Mouse (Mus musculus) hindbrain, embryonic 12.5 days (tissue): ENCODE measurements around the gene Pla2g12a. TPM values are rescaled to one million over a fixed set of nuclear protein-coding genes. Genes with fewer than 3 reads are reported as not detected.
A peak's percentile ranks its signal among the peaks of the same experiment; 100 is the strongest.

ENCODE experiments used
- ATAC-seq: fragments of 200-750 bp; cut with Nextera tagmentation; 2 replicates; pipeline ENCODE4 v1.8.0; 2017; ENCODE audit warnings: moderate TSS enrichment; ENCODE audit not compliant: low FRiP score
- H3K27ac ChIP-seq: fragments of 300-500 bp; sonication (generic); 2 replicates; pipeline ENCODE4 v1.5.1; 2016; ENCODE audit warnings: mild to moderate bottlenecking
- H3K27me3 ChIP-seq: fragments of 300-500 bp; sonication (generic); 2 replicates; pipeline ENCODE4 v1.6.1; 2016; ENCODE audit warnings: mild to moderate bottlenecking
- H3K36me3 ChIP-seq: fragments of 300-500 bp; sonication (generic); 2 replicates; pipeline ENCODE4 v1.6.1; 2016; ENCODE audit warnings: mild to moderate bottlenecking
- H3K4me1 ChIP-seq: fragments of 300-500 bp; sonication (generic); 2 replicates; pipeline ENCODE4 v1.6.1; 2016
- H3K4me2 ChIP-seq: fragments of 300-500 bp; sonication (generic); replicated peaks from 2 replicates; pipeline ENCODE4 v1.6.1; 2016; ENCODE audit warnings: mild to moderate bottlenecking
- H3K4me3 ChIP-seq: fragments of 300-500 bp; sonication (generic); 2 replicates; pipeline ENCODE4 v1.5.1; 2016; ENCODE audit warnings: mild to moderate bottlenecking
- H3K9ac ChIP-seq: fragments of 300-500 bp; sonication (generic); 2 replicates; pipeline ENCODE4 v1.6.1; 2016; ENCODE audit warnings: mild to moderate bottlenecking, moderate library complexity
- H3K9me3 ChIP-seq: fragments of 300-500 bp; sonication (generic); replicated peaks from 2 replicates; pipeline ENCODE4 v1.6.1; 2016; ENCODE audit warnings: mild to moderate bottlenecking
- WGBS: fragments of 180-500 bp; shearing (Covaris S2); methylation state at CpG from one replicate; pipeline ENCODE4 v1.1.7; 2016; 5-methylcytosine and 5-hydroxymethylcytosine counted together
- polyA plus RNA-seq: library from polyadenylated mRNA; unstranded; fragments of >200 nt; fragmentation: Nextera tagmentation; extraction: Ambion mirVana; gene quantifications from 2 replicates; pipeline ENCODE4 v1.2.1, GENCODE M21; 2016

The Pla2g12a gene
- polyA plus RNA-seq, result 21.9 and 25.5 TPM in 2 replicates

DNA sequence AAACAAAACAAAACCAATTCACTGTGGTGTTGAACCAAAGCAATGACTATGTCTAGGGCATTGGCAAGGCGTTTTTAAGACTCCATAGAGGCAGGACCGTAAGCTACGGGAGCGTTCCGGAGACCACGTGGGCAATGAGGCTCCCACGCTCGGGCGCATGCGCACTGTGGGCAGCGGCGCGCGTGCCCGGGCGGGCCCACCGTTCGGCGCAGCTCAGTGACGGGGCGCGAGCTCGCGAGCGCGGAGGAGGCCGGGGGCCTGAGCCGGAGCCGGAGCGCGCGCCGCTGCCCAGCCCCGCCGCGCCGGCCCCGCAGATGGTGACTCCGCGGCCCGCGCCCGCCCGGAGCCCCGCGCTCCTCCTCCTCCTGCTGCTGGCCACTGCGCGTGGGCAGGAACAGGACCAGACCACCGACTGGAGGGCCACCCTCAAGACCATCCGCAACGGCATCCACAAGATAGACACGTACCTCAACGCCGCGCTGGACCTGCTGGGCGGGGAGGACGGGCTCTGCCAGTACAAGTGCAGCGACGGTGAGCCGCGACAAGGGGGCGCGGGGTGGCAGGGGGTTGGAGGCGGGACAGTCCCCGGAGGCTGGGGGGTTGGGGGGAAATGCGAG is at the start of gene Pla2g12a:
Pla2g12a (plus strand) TSS at position 202 of the 617 bp plus-strand sequence.
- ATAC-seq, result peak; percentile 96
- peak within 1 kb of the TSS; percentile 79 for H3K27ac ChIP-seq
- no peaks in the 10 kb centered on the region for H3K36me3 ChIP-seq
- peak within 1 kb of the TSS; percentile 67 for H3K4me3 ChIP-seq
- peaks cover 3% of the 10 kb centered on the region; the same call in 1 of the 2 replicates for H3K4me1 ChIP-seq
- peak within 1 kb of the TSS; percentile 88 for H3K4me2 ChIP-seq
- 0 out of 2 replicates have a peak, but pooled peaks cover 4% of the 10 kb centered on the region for H3K9me3 ChIP-seq
- H3K9ac ChIP-seq, result peak within 1 kb of the TSS; percentile 76
- under 1% methylated on average over 58 of the region's 66 CpGs for WGBS
- H3K27me3 ChIP-seq, result 0 out of 2 replicates have a peak, but pooled peaks cover 3% of the 10 kb centered on the region

DNA sequence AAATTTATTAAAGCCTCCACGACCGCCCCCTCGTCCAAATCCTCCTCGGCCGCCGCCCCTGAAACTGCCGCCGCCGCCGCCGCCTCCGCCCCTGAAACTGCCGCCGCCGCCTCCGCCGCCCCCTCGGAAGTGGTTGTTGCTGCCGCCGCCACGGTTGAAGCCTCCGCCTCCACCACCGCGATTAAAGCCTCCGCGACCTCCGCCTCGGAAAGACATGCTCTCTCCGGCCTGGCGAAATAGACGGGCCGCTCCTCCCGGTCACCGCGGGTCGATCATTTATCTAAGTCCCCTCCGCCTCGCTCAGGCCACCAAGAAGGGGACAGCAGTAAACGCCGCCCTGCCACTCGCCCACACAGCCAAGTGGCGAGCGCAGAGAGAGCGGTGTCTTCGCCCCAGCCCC is 47.8 kb upstream of the Pla2g12a start:
- no peaks in the 10 kb centered on the region for H3K27me3 ChIP-seq
- peak overlapping the region; percentile 90 for H3K4me3 ChIP-seq
- H3K4me2 ChIP-seq, result peak overlapping the region; percentile 64
- WGBS, result under 1% methylated on average over 45 of the region's 45 CpGs
- peaks cover 10% of the 10 kb centered on the region; the same call in 1 of the 2 replicates for H3K36me3 ChIP-seq
- H3K4me1 ChIP-seq, result peaks cover 9% of the 10 kb centered on the region
- H3K27ac ChIP-seq, result peak overlapping the region; percentile 93
- H3K9ac ChIP-seq, result peak overlapping the region; percentile 76
- no peaks in the 10 kb centered on the region for H3K9me3 ChIP-seq
- no peak for ATAC-seq

DNA sequence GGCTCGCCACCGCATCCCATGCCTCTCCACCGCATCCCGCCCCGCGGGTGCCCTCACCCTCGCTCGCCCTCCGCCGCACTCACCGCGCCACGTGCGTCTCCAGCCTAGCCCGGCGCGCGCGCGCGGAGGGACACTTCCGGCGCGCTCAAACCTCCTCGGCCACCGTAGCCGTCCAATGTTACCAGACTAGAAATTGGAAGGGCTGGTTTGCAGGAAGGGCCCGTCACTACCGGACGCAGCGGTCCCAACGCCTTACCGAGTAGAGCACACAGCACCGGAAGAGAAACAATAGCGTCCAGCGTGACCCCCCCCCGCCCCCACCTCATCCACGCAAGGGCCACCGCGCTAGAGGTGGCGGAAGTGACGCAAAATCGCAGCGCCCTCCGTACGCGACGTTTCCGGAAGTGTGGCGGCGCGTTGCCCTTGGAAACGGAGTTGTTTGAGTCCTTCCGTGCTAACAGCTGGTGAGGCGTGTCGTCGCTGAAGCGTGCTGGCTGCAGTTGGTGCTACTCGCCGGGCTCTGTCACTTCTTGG is 47.3 kb upstream of the Pla2g12a start, which contains the start of gene Gar1:
Gar1 (minus strand) TSS at position 362 of the 534 bp plus-strand sequence.
- Histone ChIP-seq H3K4me3 (peak within 1 kb of the TSS; percentile 90), H3K9ac (peak within 1 kb of the TSS; percentile 76), H3K4me1 (peaks cover 11% of the 10 kb centered on the region), H3K27me3 (no peaks in the 10 kb centered on the region), H3K36me3 (peaks cover 5% of the 10 kb centered on the region; the same call in 1 of the 2 replicates), H3K27ac (peak within 1 kb of the TSS; percentile 93), H3K4me2 (peak within 1 kb of the TSS; percentile 64), H3K9me3 (no peaks in the 10 kb centered on the region)
- WGBS, result under 1% methylated on average over 60 of the region's 60 CpGs
- ATAC-seq, result peak; percentile 95

DNA sequence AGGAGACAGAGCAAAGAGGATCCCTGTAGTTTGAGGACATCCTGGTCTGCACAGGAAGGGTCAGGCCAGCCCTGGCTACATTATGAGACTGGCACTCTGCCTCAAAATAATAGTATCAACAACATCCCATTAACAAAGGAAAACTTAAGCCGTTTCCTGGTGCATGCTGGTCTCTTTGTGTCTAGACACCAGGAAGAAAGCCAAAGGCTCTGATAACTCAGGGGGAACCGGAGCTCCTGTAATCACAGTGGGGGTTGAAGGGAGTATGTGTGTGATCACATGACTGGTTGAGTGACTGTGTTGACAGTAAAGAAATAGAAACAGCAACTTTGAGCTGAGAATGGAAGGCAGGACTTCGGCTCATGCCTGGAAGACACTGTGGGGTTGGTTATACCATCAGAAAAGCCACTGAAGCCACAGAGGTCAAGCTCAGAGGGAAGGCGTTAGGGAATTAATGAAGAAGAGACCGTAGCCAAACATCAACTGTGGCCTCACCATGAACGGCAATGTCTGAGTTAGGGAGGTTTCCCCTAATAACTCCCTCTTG is 42.9 kb upstream of the Pla2g12a start, which contains the start of gene Cfi:
Cfi (plus strand) TSS at position 497 of the 547 bp plus-strand sequence.
- Histone ChIP-seq H3K4me3 (no peak within 1 kb of the TSS), H3K4me1 (peaks cover 4% of the 10 kb centered on the region; the same call in 1 of the 2 replicates), H3K27ac (no peak within 1 kb of the TSS), H3K9ac (no peak within 1 kb of the TSS), H3K27me3 (no peaks in the 10 kb centered on the region), H3K9me3 (no peaks in the 10 kb centered on the region), H3K4me2 (0 out of 2 replicates have a peak within 1 kb of the TSS, but pooled peaks have one; percentile 13), H3K36me3 (no peaks in the 10 kb centered on the region)
- ATAC-seq, result no peak
- WGBS, result 64% methylated on average over 6 of the region's 6 CpGs

- Histone ChIP-seq H3K9ac (no peak overlapping the region), H3K27ac (no peak overlapping the region), H3K4me2 (0 out of 2 replicates have a peak overlapping the region, but pooled peaks have one; percentile 13), H3K36me3 (no peaks in the 10 kb centered on the region), H3K4me1 (peaks cover 4% of the 10 kb centered on the region; the same call in 1 of the 2 replicates), H3K27me3 (no peaks in the 10 kb centered on the region), H3K9me3 (no peaks in the 10 kb centered on the region), H3K4me3 (no peak overlapping the region)
- 19% methylated on average over 11 of the region's 11 CpGs for WGBS
- ATAC-seq, result no peak
Measured at GRCm38 (mm10) chr3:129836051-129836697, 42.2 kb upstream of the Pla2g12a start.

DNA sequence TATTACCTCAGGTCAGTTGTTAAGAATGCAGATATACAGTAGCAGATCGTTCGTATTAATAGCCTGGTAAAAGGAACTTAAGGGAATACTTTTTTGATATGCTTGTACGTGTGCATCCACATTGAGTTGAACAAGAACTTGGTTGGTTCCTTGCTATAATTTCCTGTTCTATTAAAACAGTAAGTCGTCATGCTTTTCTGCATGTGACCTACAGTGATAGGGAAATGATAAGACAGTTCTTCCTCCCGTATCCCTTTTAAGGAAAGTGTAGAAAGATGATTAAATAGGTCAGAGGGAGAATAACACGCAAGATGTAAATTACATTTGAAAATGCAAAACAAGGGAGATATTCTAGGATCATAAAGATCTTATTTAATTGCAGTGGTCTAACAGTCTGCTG is 41.4 kb upstream of the Pla2g12a start:
- WGBS, result 89% methylated on average over 6 of the region's 6 CpGs
- Histone ChIP-seq H3K27ac (no peak overlapping the region), H3K9ac (no peak overlapping the region), H3K4me2 (no peak overlapping the region), H3K36me3 (no peaks in the 10 kb centered on the region), H3K4me1 (peaks cover 4% of the 10 kb centered on the region; the same call in 1 of the 2 replicates), H3K4me3 (no peak overlapping the region), H3K27me3 (no peaks in the 10 kb centered on the region), H3K9me3 (no peaks in the 10 kb centered on the region)
- no peak for ATAC-seq

DNA sequence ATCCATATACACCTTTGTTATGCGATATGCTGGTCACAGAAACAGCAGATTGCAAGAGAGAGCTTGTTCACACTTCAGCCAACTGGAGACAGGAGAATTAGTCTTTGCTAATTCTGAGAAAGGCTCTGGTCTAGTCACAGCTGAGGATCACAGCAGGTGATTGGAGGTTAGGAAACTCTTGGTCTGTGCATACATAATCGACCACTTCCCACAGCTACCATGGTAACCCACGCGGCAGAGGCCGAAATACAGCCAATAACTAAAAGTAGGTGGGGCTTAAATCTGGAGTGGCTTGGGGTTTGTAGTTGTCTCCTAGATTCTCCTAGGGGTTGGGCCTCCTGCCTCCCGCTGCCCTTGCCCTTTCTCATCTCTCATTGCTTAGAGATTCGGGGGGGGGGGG is 40.4 kb upstream of the Pla2g12a start:
- H3K27ac ChIP-seq, result no peak overlapping the region
- peaks cover 4% of the 10 kb centered on the region; the same call in 1 of the 2 replicates for H3K4me1 ChIP-seq
- no peak overlapping the region for H3K4me2 ChIP-seq
- no peak overlapping the region for H3K4me3 ChIP-seq
- no peak for ATAC-seq
- H3K27me3 ChIP-seq, result no peaks in the 10 kb centered on the region
- WGBS, result 48% methylated on average over 7 of the region's 7 CpGs
- H3K9ac ChIP-seq, result no peak overlapping the region
- no peaks in the 10 kb centered on the region for H3K36me3 ChIP-seq
- no peaks in the 10 kb centered on the region for H3K9me3 ChIP-seq

DNA sequence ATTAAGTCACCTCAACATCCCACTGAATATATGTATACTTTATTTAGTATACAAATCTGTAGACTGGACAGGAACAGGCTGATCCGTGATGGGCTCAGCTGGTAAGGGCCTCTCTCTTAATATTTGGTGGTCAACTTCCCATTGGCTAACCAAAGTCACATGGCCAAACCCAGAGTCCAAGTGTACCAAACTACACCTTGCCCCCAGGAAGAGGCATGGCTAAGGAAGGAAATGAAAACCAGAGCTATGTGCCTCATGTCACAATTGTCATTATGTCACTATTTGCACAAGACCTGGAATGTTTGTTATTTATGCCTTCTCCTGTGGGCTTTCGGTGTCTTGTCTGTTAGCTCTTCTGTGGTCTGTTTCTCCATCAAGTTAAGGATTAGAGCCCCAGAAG is 32.5 kb upstream of the Pla2g12a start:
- no peak overlapping the region for H3K27ac ChIP-seq
- no peak overlapping the region for H3K4me3 ChIP-seq
- 92% methylated on average over 2 of the region's 2 CpGs for WGBS
- H3K4me2 ChIP-seq, result no peak overlapping the region
- ATAC-seq, result no peak
- no peaks in the 10 kb centered on the region for H3K9me3 ChIP-seq
- H3K36me3 ChIP-seq, result no peaks in the 10 kb centered on the region
- H3K27me3 ChIP-seq, result no peaks in the 10 kb centered on the region
- no peak overlapping the region for H3K9ac ChIP-seq
- no peaks in the 10 kb centered on the region for H3K4me1 ChIP-seq

- no peaks in the 10 kb centered on the region for H3K27me3 ChIP-seq
- H3K36me3 ChIP-seq, result no peaks in the 10 kb centered on the region
- H3K4me1 ChIP-seq, result no peaks in the 10 kb centered on the region
- no peak overlapping the region for H3K4me3 ChIP-seq
- no peak overlapping the region for H3K9ac ChIP-seq
- no peaks in the 10 kb centered on the region for H3K9me3 ChIP-seq
- WGBS, result 85% methylated on average over 7 of the region's 7 CpGs
- no peak overlapping the region for H3K4me2 ChIP-seq
- ATAC-seq, result no peak
- no peak overlapping the region for H3K27ac ChIP-seq
Measured at GRCm38 (mm10) chr3:129846846-129847245, 31.6 kb upstream of the Pla2g12a start.

DNA sequence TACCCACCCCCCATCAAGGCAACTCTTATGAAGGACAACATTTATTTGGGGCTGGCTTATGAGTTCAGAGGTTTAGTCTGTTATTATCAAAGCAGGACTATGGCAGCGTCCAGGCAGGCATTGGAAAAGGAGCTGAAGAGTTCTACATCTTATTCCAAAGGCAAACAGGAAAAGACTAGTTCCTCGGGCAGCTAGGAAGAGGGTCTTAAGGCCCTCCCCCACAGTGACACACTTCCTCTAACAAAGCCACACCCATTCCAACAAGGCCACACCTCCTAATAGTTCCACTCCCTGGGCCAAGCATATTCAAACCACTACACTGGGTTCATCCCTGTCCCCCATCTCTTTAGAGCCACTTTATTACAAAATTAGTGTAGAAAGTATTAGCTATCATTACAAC is 15.8 kb upstream of the Pla2g12a start:
- ATAC-seq, result no peak
- Histone ChIP-seq H3K9me3 (0 out of 2 replicates have a peak, but pooled peaks cover 3% of the 10 kb centered on the region), H3K27ac (no peak overlapping the region), H3K36me3 (no peaks in the 10 kb centered on the region), H3K4me2 (no peak overlapping the region), H3K9ac (no peak overlapping the region), H3K27me3 (no peaks in the 10 kb centered on the region), H3K4me1 (no peaks in the 10 kb centered on the region), H3K4me3 (no peak overlapping the region)
- 73% methylated on average over 2 of the region's 2 CpGs for WGBS

DNA sequence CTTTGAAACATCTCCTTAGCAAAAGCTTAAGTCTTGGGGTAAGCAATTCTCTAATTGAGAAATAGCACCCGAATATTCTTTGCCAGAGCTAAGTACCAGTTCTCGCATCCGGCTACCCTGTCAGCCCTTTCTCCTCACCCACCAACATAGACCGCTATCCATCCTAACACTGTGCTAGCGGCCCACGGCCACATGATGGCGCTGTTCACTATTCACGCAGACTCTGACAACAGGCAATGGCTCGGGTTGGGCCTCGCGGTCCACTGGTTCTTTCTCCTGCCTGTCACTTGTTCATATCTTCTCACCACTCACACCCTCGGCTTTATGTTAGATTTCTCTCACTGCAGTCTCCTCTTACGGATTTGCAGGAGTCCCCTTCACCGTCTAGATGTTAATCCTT is 14.7 kb upstream of the Pla2g12a start:
- Histone ChIP-seq H3K4me1 (no peaks in the 10 kb centered on the region), H3K9ac (no peak overlapping the region), H3K4me3 (no peak overlapping the region), H3K27ac (no peak overlapping the region), H3K36me3 (no peaks in the 10 kb centered on the region), H3K9me3 (no peaks in the 10 kb centered on the region), H3K27me3 (no peaks in the 10 kb centered on the region), H3K4me2 (no peak overlapping the region)
- 52% methylated on average over 14 of the region's 14 CpGs for WGBS
- no peak for ATAC-seq

- no peak overlapping the region for H3K9ac ChIP-seq
- no peak overlapping the region for H3K4me2 ChIP-seq
- no peaks in the 10 kb centered on the region for H3K36me3 ChIP-seq
- ATAC-seq, result no peak
- H3K4me1 ChIP-seq, result peaks cover 3% of the 10 kb centered on the region; the same call in 1 of the 2 replicates
- H3K27ac ChIP-seq, result no peak overlapping the region
- H3K4me3 ChIP-seq, result no peak overlapping the region
- 94% methylated on average over 10 of the region's 10 CpGs for WGBS
- 0 out of 2 replicates have a peak, but pooled peaks cover 3% of the 10 kb centered on the region for H3K27me3 ChIP-seq
- 0 out of 2 replicates have a peak, but pooled peaks cover 4% of the 10 kb centered on the region for H3K9me3 ChIP-seq
Measured at GRCm38 (mm10) chr3:129877327-129877726, 1.1 kb upstream of the Pla2g12a start.
